Mouse (Mus musculus): ENCODE results near the gene Megf11. TPM values are rescaled to one million over a fixed set of nuclear protein-coding genes. Genes with fewer than 3 reads are reported as not detected.

The Megf11 gene
- polyA plus RNA-seq, 1 experiment = 0.06 TPM

DNA sequence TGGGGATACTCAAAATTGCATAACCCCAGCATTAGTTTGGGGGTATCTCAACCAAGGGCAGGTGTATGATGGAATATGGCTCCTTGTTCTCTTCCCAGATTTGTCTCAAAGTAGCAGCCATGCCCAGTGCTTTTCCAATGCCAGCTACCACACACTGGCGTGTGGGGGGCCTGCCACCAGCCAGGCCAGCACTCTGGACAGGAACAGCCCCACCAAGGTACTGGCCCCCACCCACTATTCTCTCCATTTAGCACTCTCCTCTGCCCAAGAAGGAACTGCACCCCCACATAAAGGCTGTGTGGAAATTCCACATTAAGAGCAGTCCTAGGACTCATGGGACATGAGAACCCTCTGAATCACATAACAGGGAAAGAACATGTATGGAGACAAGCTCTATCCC is 309.8 kb downstream of the Megf11 start:
- no peaks in the 10 kb centered on the region for H3K79me2 ChIP-seq (ENCODE audit: control insufficient read depth, insufficient read depth)
- no peak for TF ChIP-seq MYOD1 (IDR thresholded peaks at IDR 0.05; ENCODE audit: control insufficient read depth in 1 of 3, insufficient read length in 2 of 3, low read depth in 2 of 3)
- TF ChIP-seq TCF3 (IDR thresholded peaks at IDR 0.05; ENCODE audit: insufficient read length, low read depth) = no peak
- TF ChIP-seq CEBPB (IDR thresholded peaks at IDR 0.05; ENCODE audit: insufficient read depth, poor library complexity, severe bottlenecking) = no peak
- TF ChIP-seq TCF12 (IDR thresholded peaks at IDR 0.05; ENCODE audit: insufficient read depth, poor library complexity, severe bottlenecking) = no peak
- TF ChIP-seq REST (IDR thresholded peaks at IDR 0.05; ENCODE audit: insufficient read depth, insufficient read length) = no peak
- no peak overlapping the region for H3ac ChIP-seq (ENCODE audit: control insufficient read depth, insufficient read length)
- no peak overlapping the region for H3K4me3 ChIP-seq
- peaks cover 7% of the 10 kb centered on the region for H3K36me3 ChIP-seq (ENCODE audit: control insufficient read depth, insufficient read depth)
- H3K4me2 ChIP-seq (ENCODE audit: low read depth) = no peak overlapping the region
- H3K27me3 ChIP-seq (ENCODE audit: control insufficient read depth, insufficient read depth, insufficient read length) = no peaks in the 10 kb centered on the region

DNA sequence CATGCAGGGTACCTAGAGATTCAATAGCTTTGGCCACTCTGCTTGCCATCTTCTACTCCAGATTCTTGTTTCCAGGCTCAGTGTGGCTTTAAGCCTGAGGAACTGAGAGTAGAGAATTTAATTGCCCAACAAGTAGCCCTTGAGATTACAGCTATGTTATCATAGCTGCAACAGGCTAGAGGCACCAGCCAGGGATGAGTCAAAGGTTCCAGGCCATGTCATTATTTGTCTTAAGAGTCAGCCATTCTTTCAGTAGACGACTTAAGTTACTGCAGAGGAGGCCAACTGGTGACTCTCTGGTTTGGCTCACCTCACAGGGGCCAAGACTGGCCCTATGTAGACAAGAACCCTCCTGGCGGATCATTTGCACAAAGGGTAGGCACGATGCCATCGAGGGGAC is 311.0 kb downstream of the Megf11 start:
- H3K79me2 ChIP-seq (ENCODE audit: control insufficient read depth, insufficient read depth) = no peaks in the 10 kb centered on the region
- no peak overlapping the region for H3ac ChIP-seq (ENCODE audit: control insufficient read depth, insufficient read length)
- peaks cover 7% of the 10 kb centered on the region for H3K36me3 ChIP-seq (ENCODE audit: control insufficient read depth, insufficient read depth)
- no peaks in the 10 kb centered on the region for H3K27me3 ChIP-seq (ENCODE audit: control insufficient read depth, insufficient read depth, insufficient read length)
- H3K4me3 ChIP-seq = no peak overlapping the region
- TF ChIP-seq MAX (IDR thresholded peaks at IDR 0.05; ENCODE audit: low read depth) = no peak
- TF ChIP-seq CEBPB (IDR thresholded peaks at IDR 0.05; ENCODE audit: insufficient read depth, poor library complexity, severe bottlenecking) = no peak
- TF ChIP-seq USF1 (IDR thresholded peaks at IDR 0.05; ENCODE audit: low read depth) = no peak
- H3K4me2 ChIP-seq (ENCODE audit: low read depth) = no peak overlapping the region

DNA sequence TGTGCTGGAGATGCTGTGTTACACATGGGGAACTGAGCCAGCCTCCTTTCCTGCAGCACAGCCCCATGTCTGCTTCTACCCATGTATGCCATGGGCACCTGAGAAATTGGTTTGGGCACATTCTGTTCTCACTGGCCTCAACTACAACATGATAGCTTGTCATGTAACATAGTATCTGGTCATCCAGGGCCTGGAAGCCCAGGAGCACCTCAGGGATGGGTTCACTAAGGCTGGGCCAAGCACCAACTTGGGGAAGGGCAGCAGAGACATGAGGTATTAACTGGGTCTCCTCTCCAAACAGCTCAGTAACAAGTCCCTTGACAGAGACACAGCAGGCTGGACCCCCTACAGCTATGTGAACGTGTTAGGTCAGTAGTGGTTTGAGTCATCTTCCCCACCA is 311.6 kb downstream of the Megf11 start:
- Histone ChIP-seq H3K27me3 (ENCODE audit: control insufficient read depth, insufficient read depth, insufficient read length) (no peaks in the 10 kb centered on the region), H3ac (ENCODE audit: control insufficient read depth, insufficient read length) (no peak overlapping the region), H3K4me2 (ENCODE audit: low read depth) (no peak overlapping the region), H3K4me3 (no peak overlapping the region), H3K36me3 (ENCODE audit: control insufficient read depth, insufficient read depth) (peaks cover 7% of the 10 kb centered on the region), H3K79me2 (ENCODE audit: control insufficient read depth, insufficient read depth) (no peaks in the 10 kb centered on the region)
- TF ChIP-seq MYOG (IDR thresholded peaks at IDR 0.05; ENCODE audit: control insufficient read depth in 1 of 3, insufficient read depth in 1 of 3, insufficient read length in 2 of 3, low read depth in 2 of 3) (no peak), SRF (IDR thresholded peaks at IDR 0.05; ENCODE audit: control insufficient read depth, insufficient read length, low read depth) (no peak), MAX (IDR thresholded peaks at IDR 0.05; ENCODE audit: low read depth) (no peak), MYOD1 (IDR thresholded peaks at IDR 0.05; ENCODE audit: control insufficient read depth in 1 of 3, insufficient read length in 2 of 3, low read depth in 2 of 3) (no peak), REST (IDR thresholded peaks at IDR 0.05; ENCODE audit: insufficient read depth, insufficient read length) (no peak), POLR2A (IDR thresholded peaks at IDR 0.05; ENCODE audit: insufficient read length, low read depth) (no peak), POLR2AphosphoS2 (IDR thresholded peaks at IDR 0.05; ENCODE audit: insufficient read length, low read depth) (no peak), TCF12 (IDR thresholded peaks at IDR 0.05; ENCODE audit: insufficient read depth, poor library complexity, severe bottlenecking) (no peak), USF1 (IDR thresholded peaks at IDR 0.05; ENCODE audit: low read depth) (no peak)

DNA sequence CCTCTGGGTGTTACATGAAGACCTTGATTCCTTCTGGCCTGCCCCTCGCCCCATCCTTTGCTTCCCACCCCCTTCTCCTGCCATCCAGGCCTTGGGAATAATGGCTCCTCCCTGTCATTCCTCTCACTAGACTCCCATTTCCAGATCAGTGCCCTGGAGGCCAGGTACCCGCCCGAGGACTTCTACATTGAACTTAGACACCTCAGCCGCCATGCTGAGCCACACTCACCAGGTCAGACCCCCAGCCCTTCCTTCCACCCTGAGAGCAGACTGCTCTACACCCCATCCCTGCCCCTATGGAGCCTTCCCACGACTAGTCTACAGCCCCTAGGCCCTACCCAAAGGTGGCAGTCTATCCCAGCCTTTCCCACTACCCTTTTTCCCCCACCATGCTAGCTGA is 312.3 kb downstream of the Megf11 start:
- Histone ChIP-seq H3K4me3 (no peak overlapping the region), H3K27me3 (ENCODE audit: control insufficient read depth, insufficient read depth, insufficient read length) (no peaks in the 10 kb centered on the region), H3K4me2 (ENCODE audit: low read depth) (no peak overlapping the region), H3K36me3 (ENCODE audit: control insufficient read depth, insufficient read depth) (peaks cover 7% of the 10 kb centered on the region), H3ac (ENCODE audit: control insufficient read depth, insufficient read length) (no peak overlapping the region), H3K79me2 (ENCODE audit: control insufficient read depth, insufficient read depth) (no peaks in the 10 kb centered on the region)
- no peak for TF ChIP-seq TCF12 (IDR thresholded peaks at IDR 0.05; ENCODE audit: insufficient read depth, poor library complexity, severe bottlenecking)
- TF ChIP-seq SRF (IDR thresholded peaks at IDR 0.05; ENCODE audit: control insufficient read depth, insufficient read length, low read depth) = no peak
- TF ChIP-seq USF1 (IDR thresholded peaks at IDR 0.05; ENCODE audit: low read depth) = no peak
- no peak for TF ChIP-seq MYOG (IDR thresholded peaks at IDR 0.05; ENCODE audit: control insufficient read depth in 1 of 3, insufficient read depth in 1 of 3, insufficient read length in 2 of 3, low read depth in 2 of 3)
- TF ChIP-seq CEBPB (IDR thresholded peaks at IDR 0.05; ENCODE audit: insufficient read depth, poor library complexity, severe bottlenecking) = no peak
- TF ChIP-seq TCF3 (IDR thresholded peaks at IDR 0.05; ENCODE audit: insufficient read length, low read depth) = no peak
- TF ChIP-seq E2F4 (IDR thresholded peaks at IDR 0.05; ENCODE audit: insufficient read depth) = no peak
- no peak for TF ChIP-seq MYOD1 (IDR thresholded peaks at IDR 0.05; ENCODE audit: control insufficient read depth in 1 of 3, insufficient read length in 2 of 3, low read depth in 2 of 3)
- TF ChIP-seq REST (IDR thresholded peaks at IDR 0.05; ENCODE audit: insufficient read depth, insufficient read length) = no peak
- TF ChIP-seq POLR2A (IDR thresholded peaks at IDR 0.05; ENCODE audit: insufficient read length, low read depth) = no peak
- no peak for TF ChIP-seq POLR2AphosphoS2 (IDR thresholded peaks at IDR 0.05; ENCODE audit: insufficient read length, low read depth)
- TF ChIP-seq MAX (IDR thresholded peaks at IDR 0.05; ENCODE audit: low read depth) = no peak

GRCm38 (mm10) chr9:64698586-64698985 is 313.2 kb downstream of the Megf11 start:
- Histone ChIP-seq H3K36me3 (ENCODE audit: control insufficient read depth, insufficient read depth) (peaks cover 7% of the 10 kb centered on the region), H3K4me3 (no peak overlapping the region), H3K79me2 (ENCODE audit: control insufficient read depth, insufficient read depth) (no peaks in the 10 kb centered on the region), H3K4me2 (ENCODE audit: low read depth) (no peak overlapping the region), H3K27me3 (ENCODE audit: control insufficient read depth, insufficient read depth, insufficient read length) (no peaks in the 10 kb centered on the region), H3ac (ENCODE audit: control insufficient read depth, insufficient read length) (no peak overlapping the region)
- no peak for TF ChIP-seq E2F4 (IDR thresholded peaks at IDR 0.05; ENCODE audit: insufficient read depth)
- no peak for TF ChIP-seq USF1 (IDR thresholded peaks at IDR 0.05; ENCODE audit: low read depth)
- TF ChIP-seq SRF (IDR thresholded peaks at IDR 0.05; ENCODE audit: control insufficient read depth, insufficient read length, low read depth) = no peak
- TF ChIP-seq TCF3 (IDR thresholded peaks at IDR 0.05; ENCODE audit: insufficient read length, low read depth) = no peak
- TF ChIP-seq MYOG (IDR thresholded peaks at IDR 0.05; ENCODE audit: control insufficient read depth in 1 of 3, insufficient read depth in 1 of 3, insufficient read length in 2 of 3, low read depth in 2 of 3) = no peak
- no peak for TF ChIP-seq MAX (IDR thresholded peaks at IDR 0.05; ENCODE audit: low read depth)
- TF ChIP-seq CEBPB (IDR thresholded peaks at IDR 0.05; ENCODE audit: insufficient read depth, poor library complexity, severe bottlenecking) = no peak
- TF ChIP-seq MYOD1 (IDR thresholded peaks at IDR 0.05; ENCODE audit: control insufficient read depth in 1 of 3, insufficient read length in 2 of 3, low read depth in 2 of 3) = no peak
- no peak for TF ChIP-seq POLR2A (IDR thresholded peaks at IDR 0.05; ENCODE audit: insufficient read length, low read depth)
- no peak for TF ChIP-seq POLR2AphosphoS2 (IDR thresholded peaks at IDR 0.05; ENCODE audit: insufficient read length, low read depth)
- no peak for TF ChIP-seq REST (IDR thresholded peaks at IDR 0.05; ENCODE audit: insufficient read depth, insufficient read length)
- TF ChIP-seq TCF12 (IDR thresholded peaks at IDR 0.05; ENCODE audit: insufficient read depth, poor library complexity, severe bottlenecking) = no peak

Data from myocyte (in vitro differentiated cells).